Mouse (Mus musculus): ENCODE measurements around the gene Gm11034.

The Gm11034 gene

DNA sequence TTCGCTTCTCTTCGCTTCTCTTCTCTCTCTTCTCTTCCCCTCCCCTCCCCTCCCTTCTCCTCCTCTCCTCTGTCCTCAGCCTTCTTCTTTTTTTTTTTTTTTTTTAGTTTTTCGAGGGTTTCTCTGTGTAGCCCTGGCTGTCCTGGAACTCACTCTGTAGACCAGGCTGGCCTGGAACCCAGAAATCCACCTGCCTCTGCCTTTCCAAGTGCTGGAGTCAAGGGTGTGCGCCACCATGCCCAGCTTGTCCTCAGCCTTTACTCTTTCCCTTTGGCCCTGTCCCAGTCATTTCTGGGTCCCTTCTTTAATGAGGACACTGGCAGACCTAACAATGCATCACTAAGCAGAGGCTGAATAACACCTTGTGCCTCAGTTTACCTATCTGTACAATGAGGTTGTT is at the start of gene Gm11034:
TSS of gene Gm11034 (minus strand) at position 101 of the 400 bp plus-strand sequence.
- in situ Hi-C loops (cut with MboI, MseI): loop anchor here (5.0 kb wide), 1 partner anchor 36 kb away; no protein-coding TSS in a partner anchor

DNA sequence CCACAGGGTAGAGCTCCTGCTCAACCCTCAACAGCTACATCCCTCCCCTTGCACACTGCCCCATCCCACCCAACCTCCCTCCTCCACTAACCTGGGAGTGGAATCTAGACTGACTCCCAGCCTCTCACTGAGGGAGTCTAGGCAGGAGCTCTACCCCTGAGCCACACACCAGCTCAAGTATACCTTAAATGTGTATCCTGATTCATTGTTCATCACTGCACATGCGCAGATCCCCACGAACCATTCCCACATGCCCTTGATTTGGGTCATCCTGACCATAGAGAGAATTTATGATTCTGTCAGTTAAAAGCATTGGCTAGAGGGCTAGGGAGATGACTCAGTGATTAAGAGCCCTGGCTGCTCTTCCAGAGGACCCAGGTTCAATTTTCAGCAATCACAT is 49.3 kb upstream of the Gm11034 start:
- in situ Hi-C loops (cut with MboI, MseI): loop anchor here (10.0 kb wide), 1 partner anchor 52 kb away; the partner anchor contains the start of gene Klf2

GRCm38 (mm10) chr8:72261872-72262271 is 48.4 kb upstream of the Gm11034 start:
- in situ Hi-C loops (cut with MboI, MseI): loop anchor here (10.0 kb wide), 1 partner anchor 53 kb away; the partner anchor contains the start of gene Klf2

DNA sequence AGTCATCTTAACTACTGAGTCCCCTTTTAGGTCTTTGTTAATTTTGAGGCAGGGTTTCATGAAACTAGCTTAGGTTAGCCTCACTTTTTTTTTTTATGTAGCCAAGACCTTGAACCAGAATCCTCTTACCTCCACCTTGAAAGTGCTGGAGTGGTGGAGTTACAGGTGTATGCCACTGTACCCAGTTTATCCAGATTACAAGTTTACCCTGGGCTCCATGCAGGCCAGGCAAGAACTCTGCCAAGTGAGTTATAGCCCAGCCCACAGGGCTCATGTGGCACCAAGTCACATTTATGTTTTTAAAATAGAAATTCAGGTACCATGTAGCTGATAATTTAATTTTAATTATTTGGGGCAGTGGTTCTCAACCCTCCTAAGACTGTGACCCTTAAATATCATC is 48.0 kb upstream of the Gm11034 start:
- in situ Hi-C loops (cut with MboI, MseI): loop anchor here (10.0 kb wide), 1 partner anchor 53 kb away; the partner anchor contains the start of gene Klf2

- in situ Hi-C loops (cut with MboI, MseI): loop anchor here (10.0 kb wide), 1 partner anchor 54 kb away; the partner anchor contains the start of gene Klf2
These were observed 47.6 kb upstream of the Gm11034 start for GRCm38 (mm10) chr8:72261019-72261418.

GRCm38 (mm10) chr8:72260585-72260984 is 47.1 kb upstream of the Gm11034 start:
- in situ Hi-C loops (cut with MboI, MseI): loop anchor here (10.0 kb wide), 1 partner anchor 54 kb away; the partner anchor contains the start of gene Klf2

GRCm38 (mm10) chr8:72259862-72260261 is 46.4 kb upstream of the Gm11034 start:
- in situ Hi-C loops (cut with MboI, MseI): loop anchor here (10.0 kb wide), 1 partner anchor 55 kb away; the partner anchor contains the start of gene Klf2

- in situ Hi-C loops (cut with MboI, MseI): no loop called here
These were observed 44.4 kb upstream of the Gm11034 start for GRCm38 (mm10) chr8:72257902-72258238.

GRCm38 (mm10) chr8:72257171-72257901 is 43.9 kb upstream of the Gm11034 start:
- in situ Hi-C loops (cut with MboI, MseI): no loop called here

- in situ Hi-C loops (cut with MboI, MseI): loop anchor here (5.0 kb wide), 1 partner anchor 67 kb away; no protein-coding TSS in a partner anchor
These were observed 31.2 kb upstream of the Gm11034 start for GRCm38 (mm10) chr8:72244610-72245009.

- in situ Hi-C loops (cut with MboI, MseI): loop anchor here (5.0 kb wide), 1 partner anchor 65 kb away; no protein-coding TSS in a partner anchor
These were observed 28.8 kb upstream of the Gm11034 start for GRCm38 (mm10) chr8:72242226-72242625.

DNA sequence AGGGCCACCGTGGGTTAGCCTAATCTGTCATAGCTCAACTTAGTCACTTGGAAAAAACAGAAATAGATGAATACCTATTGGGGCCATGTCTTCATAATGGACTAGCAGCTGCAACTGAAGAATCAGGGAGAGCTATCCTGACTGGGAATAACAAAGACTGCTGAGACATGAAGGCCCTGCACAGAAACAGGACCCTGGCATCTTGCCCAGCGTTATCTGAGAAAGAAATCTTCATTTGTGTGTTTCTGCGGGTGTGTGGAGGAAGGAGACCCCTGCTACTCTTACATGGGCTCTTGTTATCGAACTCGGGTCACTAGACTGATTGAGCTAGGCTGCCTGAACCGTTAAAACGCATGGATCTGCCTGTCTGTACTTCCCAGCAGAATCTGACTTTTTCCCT is 27.5 kb upstream of the Gm11034 start:
- in situ Hi-C loops (cut with MboI, MseI): loop anchor here (5.0 kb wide), 1 partner anchor 64 kb away; no protein-coding TSS in a partner anchor

GRCm38 (mm10) chr8:72240403-72240763 is 26.9 kb upstream of the Gm11034 start:
- in situ Hi-C loops (cut with MboI, MseI): loop anchor here (5.0 kb wide), 1 partner anchor 63 kb away; no protein-coding TSS in a partner anchor

DNA sequence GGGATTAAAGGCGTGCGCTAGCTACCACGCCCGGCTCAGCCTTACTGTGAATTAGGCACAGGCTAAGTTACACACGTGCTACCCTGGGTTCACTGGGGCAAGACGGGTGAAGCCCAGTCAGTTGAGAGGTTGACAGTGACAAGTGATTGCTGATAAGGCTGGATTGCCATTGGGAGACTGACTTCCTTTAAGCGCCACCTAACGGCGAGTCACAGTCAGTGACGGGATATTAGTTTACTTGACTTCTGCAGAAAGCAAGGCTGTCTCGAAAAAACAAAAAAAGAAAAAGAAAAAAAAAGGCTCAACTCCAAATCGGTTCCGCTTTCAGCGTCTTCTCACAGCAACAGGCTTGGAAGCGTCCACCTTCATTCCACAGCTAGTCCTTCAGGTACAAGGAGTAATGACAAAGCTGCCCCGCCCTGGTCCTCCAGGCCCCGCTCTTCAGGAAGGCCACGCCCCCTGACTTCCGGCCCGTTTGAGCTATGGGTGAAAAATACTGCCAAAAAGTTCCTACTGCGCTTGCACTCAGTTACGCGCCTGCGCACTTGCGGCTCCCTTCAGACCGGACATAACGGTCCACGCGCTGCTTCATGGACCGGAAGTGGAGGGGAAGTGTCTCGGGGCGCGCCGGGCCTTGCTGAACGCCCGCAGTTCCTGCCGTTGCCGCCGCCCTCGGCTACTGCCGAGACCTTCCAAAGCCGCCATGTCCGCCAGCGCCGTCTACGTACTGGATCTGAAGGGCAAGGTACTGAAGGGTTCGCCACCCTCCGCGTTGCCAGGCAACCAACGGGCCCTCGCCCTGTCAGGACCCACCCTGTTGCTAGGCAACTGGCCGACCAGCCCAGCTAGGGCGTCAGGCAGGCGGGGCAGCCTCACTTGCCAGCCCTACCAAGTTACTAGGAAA is 26.3 kb upstream of the Gm11034 start, which contains the start of gene Ap1m1:
TSS of gene Ap1m1 (plus strand) at position 520 of the 904 bp plus-strand sequence.
- in situ Hi-C loops (cut with MboI, MseI): loop anchor here (5.0 kb wide), 1 partner anchor 62 kb away; no protein-coding TSS in a partner anchor

DNA sequence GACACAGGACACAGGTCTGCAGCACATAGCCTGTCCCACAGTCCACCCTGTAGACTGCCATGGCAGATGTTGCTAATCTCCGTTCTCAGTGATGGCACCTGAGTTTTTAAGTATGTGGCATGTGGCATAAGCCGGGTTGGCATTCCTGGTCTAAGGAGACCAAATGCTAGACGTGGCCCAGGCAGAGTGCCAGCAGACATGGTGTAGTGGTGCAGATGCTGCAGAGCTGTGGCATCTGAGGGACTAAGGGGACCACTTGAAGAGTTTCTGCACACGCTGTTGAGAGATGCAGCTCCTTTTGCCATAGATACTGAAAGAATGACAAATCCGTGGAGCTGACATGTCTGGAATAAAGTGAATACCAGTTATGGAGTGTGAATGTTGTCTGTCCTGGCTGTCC is 9.2 kb upstream of the Gm11034 start:
- in situ Hi-C loops (cut with MboI, MseI): no loop called here

GRCm38 (mm10) chr8:72220758-72221157 is 7.3 kb upstream of the Gm11034 start:
- in situ Hi-C loops (cut with MboI, MseI): no loop called here

DNA sequence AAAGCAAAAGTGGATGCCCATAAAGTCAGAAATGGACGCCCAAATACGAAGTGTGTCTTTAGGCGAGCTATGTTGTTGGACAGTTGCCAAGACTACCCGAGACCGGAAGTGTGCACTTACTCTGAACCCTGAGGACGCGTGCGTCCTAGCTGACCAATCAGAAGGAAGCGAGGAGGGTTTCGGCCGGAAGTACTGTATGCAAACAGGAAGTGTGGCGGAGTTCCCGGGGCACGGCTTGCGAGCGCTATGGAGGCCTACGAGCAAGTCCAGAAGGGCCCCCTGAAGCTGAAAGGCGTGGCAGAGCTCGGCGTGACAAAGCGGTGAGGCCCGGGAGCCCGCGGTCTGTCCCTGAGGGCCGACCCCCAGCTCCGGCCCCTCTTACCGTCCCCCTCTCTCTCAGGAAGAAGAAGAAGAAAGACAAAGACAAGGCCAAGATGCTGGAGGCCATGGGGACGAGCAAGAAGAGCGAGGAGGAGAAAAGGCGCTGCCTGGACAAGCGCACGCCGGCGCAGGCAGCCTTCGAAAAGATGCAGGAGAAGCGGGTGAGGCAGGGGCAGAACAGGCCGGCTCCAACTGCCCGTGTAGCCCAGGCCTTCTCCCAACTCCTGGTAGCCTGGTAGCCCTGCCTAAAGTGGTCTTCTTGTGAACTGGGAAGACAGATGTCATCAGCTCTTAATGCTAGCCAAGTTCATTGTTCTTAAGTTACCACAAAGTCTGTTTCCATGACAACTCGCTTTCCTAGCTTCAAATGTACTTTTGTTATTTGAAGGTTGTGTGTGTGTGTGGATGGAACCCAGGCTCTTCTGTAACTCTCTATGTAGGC is 6.3 kb upstream of the Gm11034 start, which contains the start of gene Fam32a:
TSS of gene Fam32a (plus strand) at position 190 of the 823 bp plus-strand sequence.
- in situ Hi-C loops (cut with MboI, MseI): no loop called here

- in situ Hi-C loops (cut with MboI, MseI): no loop called here
These were observed 5.5 kb upstream of the Gm11034 start for GRCm38 (mm10) chr8:72218781-72219540.

DNA sequence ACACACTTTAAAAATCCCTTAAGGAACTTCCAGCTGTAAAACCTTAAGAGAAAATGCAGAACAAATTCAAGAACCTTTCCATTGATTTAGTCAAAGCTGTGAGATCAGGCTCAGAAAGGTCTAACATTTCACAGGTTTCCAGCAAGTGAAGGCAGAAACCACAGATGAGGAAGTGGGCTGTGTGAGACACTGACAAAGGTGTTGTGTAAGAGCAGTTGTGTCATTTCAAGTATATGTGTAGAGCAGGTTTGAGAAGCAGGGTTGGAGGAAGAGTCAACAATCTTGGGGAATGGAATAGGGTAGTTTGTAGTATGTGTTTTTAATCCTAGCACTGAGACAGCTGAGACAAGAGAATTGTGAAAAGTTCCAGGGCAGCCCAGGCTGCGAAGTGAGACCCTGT is 2.4 kb upstream of the Gm11034 start:
- in situ Hi-C loops (cut with MboI, MseI): no loop called here

DNA sequence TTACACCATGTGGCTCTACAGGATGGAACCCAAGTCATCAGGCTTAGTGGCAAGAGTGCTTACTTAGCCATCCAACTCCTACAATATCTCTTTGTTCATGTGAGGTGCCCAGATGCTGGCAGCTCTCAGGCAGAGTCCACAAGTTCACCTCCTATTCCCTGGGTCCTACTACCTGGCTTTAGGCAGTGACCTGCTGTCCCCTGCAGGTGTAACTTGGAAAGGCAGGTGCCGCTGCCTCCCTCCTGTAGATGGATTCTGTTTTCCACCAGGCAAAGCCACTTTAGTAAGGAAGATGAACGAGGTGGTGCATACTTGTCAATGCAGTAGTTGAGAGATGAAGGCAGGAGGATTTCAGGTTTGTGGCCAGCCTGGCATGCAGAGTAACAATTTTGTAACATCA is 1.6 kb upstream of the Gm11034 start:
- in situ Hi-C loops (cut with MboI, MseI): no loop called here

Measured in T-helper 1 cell (primary cell).